Mouse (Mus musculus) gastrocnemius, postnatal 36 days (tissue): ENCODE data around the gene Lamtor2. TPM values are rescaled to one million over a fixed set of nuclear protein-coding genes. Genes with fewer than 3 reads are reported as not detected.
A peak's percentile ranks its signal among the peaks of the same experiment; 100 is the strongest.
"Not testable (repeated sequence)": the region's sequence is repeated elsewhere in the genome, so short reads cannot be mapped to it uniquely, and the experiment has no call there.

Experiments used
- DNase-seq, 2 experiments: peaks; one replicate each; pipeline ENCODE4 v3.0.0; 2022
- intact Hi-C: fragments of 180-260 bp; cut with DNase I; formaldehyde crosslinking; loops from one replicate; pipeline ENCODE4 v1.15.1; 2025
- long read RNA-seq, 2 experiments: library from polyadenylated mRNA; stranded (forward); transcript quantifications; one replicate each; pipeline ENCODE4 v2.0.0; 2021
- total RNA-seq, 2 experiments: library from RNA; stranded (reverse); gene quantifications; 2 replicates each; pipeline ENCODE4 v1.2.3; 2021

Gene Lamtor2
- 10 to 100 TPM; 70.6 to 76.1 TPM for total RNA-seq
- long read RNA-seq, experiment 1, transcript Lamtor2-202 (4 exons, 568 nt) = minor isoform, 7 of 120 reads
- long read RNA-seq, experiment 1, transcript Lamtor2-201 (4 exons, 668 nt) = major isoform, 87 of 120 reads
- long read RNA-seq, experiment 1, transcript Lamtor2-203 (2 exons, 567 nt) = minor isoform, 7 of 120 reads
- long read RNA-seq, experiment 1, partial matches to known transcripts = 8 of 120 reads
- long read RNA-seq, experiment 1, other reads (novel, unspliced or antisense) = 10 of 120 reads
- long read RNA-seq, experiment 2, transcript Lamtor2-201 (4 exons, 668 nt) = major isoform, 88 of 135 reads
- long read RNA-seq, experiment 2, transcript Lamtor2-203 (2 exons, 567 nt) = minor isoform, 7 of 135 reads
- long read RNA-seq, experiment 2, transcript Lamtor2-202 (4 exons, 568 nt) = minor isoform, 10 of 135 reads
- long read RNA-seq, experiment 2, partial matches to known transcripts = 12 of 135 reads
- long read RNA-seq, experiment 2, other reads (novel, unspliced or antisense) = 15 of 135 reads

DNA sequence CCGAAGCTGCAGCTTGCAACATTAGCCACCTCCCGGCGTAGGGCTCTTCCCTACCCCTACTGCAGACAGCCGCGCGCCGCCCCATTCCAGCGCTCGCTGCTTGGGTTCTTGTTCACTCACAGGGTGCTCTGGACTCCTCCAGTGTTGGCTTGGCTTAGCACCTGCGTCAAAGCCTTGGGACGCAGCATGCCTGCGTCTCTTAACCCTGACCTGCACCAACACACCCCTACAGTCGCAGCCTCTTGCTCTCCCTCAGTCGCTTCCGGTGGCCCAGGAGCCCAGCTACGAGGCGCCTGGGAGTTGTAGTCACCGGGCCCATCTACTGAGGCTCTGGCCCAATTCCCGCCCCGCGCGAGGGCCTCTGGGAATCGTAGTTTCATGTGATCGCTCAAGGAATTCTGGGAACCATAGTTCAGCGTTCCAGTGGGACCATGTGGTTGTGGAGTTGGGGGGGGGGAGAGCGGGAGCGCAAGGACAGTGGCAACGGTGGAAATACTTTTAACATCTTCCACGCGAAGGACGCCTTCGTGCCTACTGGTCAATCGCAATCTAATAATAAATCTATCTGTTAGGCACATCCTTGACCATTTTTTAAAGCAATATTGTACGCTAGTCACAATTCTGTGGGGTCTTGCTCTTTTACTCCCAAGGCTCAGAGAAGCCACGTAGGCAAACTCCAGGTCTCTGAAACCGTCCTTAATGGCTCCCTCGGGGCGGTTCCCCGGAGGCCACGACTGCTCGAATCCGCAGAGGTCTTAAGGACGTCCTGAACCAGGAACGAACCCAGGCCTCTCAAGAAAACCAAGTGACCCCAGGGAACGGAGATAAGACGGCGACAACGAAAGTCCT is at the start of gene Lamtor2:
Gene Lamtor2, minus strand, starts transcription at position 399 of the 849 bp plus-strand sequence.
- DNase-seq = peak; percentile 98 to 99
- intact Hi-C loops = no loop called here

DNA sequence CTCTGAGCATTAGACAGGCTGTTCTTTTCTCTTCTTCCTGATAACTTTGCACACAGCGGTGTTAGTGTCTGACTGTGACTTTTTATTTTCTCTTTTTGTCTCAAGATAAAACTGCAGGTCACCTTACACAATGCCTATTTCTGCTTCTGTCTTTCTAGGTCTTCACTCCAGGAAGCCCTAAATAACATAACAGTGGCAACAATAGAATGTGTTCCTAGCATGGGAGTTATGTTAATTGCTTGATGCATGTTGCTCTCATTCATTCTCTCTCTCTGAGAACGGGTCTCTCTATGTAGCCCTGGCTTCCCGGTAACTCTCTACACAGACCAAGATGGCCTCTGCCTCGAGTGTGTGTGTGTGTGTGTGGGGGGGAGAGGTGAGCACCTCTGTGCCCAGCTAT is 49.6 kb upstream of the Lamtor2 start:
- no peak for DNase-seq
- intact Hi-C loops = no loop called here

DNA sequence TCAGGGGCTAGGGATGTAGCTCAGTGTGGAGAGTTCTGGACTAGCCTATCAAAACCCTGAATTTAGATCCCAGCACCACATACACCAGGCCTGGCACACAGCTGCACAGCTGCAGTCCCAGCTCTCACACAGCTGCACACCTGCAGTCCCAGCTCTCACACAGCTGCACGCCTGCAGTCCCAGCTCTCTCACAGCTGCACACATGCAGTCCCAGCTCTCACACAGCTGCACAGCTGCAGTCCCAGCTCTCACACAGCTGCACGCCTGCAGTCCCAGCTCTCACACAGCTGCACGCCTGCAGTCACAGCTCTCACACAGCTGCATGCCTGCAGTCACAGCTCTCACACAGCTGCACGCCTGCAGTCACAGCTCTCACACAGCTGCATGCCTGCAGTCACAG is 43.7 kb upstream of the Lamtor2 start:
- DNase-seq, intact Hi-C loops: not testable (repeated sequence)

DNA sequence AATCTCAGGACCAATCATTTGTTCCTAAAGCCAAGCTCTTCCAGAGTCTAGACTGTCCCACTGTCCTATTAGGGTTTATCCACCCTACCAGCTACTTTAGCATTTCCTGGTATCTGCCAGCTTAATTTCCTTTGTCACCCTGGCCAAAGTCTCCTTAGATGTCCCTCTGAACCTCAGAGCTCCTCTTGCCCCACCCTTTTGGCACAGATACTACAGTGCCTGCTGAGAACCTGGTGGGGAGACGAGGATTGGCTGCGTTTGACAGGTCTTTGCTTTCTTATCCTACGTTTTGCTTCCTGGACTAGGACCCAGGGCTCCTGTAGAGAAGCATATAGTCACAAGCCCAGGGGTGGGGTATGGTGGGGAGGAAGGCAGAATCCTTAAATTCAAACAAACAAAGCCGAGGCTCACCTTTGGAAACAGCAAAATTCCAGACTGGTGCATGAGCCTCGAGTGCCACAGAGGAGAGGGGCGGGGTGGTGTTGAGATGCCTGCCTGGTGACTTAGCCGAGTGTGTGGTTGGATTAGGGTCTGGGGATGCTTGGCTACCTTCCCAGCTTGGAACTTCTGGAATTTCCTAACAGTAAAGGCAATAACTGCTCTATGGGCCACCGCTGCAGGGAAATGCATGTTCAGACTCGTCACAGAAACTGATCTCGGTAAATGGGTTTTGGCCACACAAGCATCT is 41.2 kb upstream of the Lamtor2 start:
- DNase-seq = no peak
- intact Hi-C loops = loop anchor here (5.0 kb wide), 1 partner anchor 43 kb away; no protein-coding TSS in a partner anchor

DNA sequence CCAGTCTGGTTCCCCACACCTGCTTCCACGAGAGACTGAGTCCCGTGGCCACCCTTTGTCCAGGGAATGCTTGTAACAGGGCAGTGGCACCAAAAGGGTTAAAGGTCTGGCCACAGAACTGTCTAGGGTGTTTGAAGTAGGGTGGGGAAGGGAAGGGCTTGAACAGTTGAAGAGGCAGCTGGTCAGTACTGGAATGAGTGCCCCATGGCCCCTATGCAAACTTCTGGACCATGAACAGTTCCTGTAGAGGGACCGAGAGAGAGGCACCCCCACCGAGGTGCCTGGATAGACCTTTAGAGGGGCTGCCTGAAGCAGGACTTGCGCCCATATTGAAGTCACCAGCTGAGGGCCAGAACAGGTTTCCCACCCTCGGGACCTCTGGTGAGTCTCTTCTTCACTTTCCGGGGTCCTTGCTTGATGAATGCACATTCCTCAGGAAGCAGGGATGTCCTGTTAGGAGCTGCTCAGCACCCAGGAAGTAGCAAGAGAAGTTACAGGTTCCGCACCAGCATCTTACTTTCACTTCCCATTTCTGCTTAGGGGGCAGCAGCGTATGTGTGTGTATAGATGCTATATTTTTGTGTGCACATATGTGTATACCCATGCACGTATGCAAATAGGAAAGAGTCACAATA is 40.2 kb upstream of the Lamtor2 start:
- intact Hi-C loops = loop anchor here (5.0 kb wide), 1 partner anchor 44 kb away; no protein-coding TSS in a partner anchor
- no peak for DNase-seq

DNA sequence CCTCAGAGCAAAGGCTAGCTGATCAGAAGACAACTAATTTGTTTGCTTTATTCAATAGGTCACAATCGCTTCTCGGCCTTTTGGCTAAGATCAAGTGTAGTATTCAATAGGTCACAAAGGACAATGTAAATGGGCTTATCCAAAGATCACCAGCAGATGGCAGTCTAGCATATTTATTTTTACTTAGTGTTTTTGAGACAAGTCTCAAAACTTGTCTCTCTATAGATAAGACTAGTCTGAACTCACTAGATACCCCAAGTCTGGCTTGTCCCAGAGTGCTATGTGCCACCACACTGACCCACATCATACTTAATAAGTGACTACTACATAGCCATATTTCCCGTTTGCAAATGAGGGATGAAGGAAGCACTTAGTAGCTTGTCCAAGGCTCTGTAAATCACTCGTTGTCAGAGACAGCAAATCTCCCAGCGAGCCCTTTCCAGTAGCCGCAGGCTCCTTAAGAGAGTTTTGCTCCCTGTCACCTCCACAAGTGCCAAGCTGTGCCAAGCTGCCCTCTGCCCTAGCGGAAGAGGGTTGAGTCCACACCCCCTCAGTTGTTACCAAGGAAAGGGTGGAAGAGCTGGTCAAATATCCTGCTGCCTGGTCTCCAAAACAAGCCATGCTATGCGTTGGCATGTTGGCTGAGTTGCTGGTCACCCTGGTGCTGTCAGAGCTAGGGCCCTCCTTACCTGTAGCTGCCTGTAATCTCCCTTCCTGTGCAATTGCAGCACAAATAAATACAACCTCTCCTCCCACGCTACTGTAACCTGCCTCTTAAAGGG is 39.3 kb upstream of the Lamtor2 start:
- intact Hi-C loops = loop anchor here (5.0 kb wide), 1 partner anchor 45 kb away; no protein-coding TSS in a partner anchor
- DNase-seq = no peak

DNA sequence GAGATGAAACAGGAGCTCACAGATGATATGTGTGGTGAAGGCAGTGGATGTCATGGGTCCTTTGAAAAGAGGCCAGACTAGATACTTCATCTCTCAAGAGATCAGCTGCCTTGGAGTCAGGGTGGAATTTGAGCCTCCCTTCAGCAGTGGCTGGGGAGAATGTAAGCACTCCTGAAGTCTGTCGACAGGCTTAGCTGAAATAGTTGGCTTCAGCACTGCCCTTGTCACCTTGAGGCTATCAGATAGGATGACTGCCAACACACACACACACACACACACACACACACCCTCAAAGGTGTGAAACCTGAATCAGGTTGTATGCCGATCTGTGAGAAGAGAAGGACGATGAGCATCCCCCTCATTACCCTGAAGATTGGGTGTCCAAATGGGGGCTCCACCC is 38.2 kb upstream of the Lamtor2 start:
- no peak for DNase-seq
- intact Hi-C loops = loop anchor here (5.0 kb wide), 1 partner anchor 46 kb away; no protein-coding TSS in a partner anchor

DNA sequence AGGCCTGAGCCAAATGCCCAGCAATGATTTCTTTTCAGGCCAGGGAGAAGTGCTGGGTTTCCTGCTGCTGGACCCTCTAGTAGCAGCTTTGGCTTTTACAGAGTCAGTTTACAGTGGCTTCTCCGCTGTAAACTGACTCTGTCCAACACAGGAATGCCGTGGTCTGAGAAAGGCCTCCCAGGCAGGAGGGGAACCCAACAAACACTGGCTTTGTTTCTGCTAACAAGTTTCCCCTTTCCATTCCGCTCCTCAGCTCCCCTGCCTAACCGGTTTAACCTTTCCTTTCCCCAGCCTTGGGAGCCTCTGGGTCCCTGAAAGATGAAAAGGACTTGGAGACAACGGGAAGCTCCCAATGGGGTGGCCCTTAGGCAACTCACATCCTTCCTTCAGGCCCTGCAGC is 37.4 kb upstream of the Lamtor2 start:
- DNase-seq = no peak

DNA sequence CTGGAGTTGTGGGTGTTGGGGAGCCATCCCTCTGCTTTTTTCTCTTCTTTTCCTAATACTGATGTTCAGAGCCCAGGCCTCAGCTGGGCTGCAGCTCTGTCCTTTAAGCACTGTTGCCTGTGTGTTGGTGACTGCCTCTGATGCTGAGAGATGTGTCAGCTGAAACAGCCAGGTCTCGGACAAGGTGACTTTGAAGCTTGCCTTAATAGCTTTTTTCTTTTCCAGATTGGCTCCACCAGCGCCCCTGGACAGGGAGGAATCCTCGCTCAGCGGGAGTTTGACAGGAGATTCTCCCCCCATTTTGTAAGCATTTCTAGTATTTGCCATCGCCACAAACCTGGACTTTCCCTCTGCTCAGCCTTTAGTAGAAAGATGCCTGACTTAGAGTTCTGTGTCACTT is 33.8 kb upstream of the Lamtor2 start:
- DNase-seq = no peak
- intact Hi-C loops = no loop called here

More for the DNA sequence above, 37.4 kb upstream of the Lamtor2 start:
- intact Hi-C loops = loop anchor here (5.0 kb wide), 1 partner anchor 47 kb away; no protein-coding TSS in a partner anchor

DNA sequence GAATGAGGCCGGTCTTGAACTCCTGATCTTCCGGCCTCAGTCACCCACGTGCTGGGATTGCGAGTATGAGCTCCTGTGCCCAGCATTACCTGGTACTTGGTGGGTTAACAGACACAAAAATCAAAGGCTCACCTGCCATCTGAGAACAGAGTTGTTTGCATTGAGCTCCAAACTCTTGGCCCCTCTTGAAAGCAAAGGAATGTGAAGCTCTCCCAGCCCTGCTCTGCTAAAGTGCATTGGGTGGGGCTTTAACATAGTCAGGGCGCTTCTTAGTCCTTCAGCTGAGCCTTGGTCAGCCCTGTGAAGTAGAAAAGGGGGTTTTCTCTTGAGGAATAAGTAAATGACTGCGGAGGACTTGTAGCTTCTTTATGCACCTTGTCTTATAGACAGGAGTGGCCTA is 32.9 kb upstream of the Lamtor2 start:
- intact Hi-C loops = no loop called here
- DNase-seq = no peak

DNA sequence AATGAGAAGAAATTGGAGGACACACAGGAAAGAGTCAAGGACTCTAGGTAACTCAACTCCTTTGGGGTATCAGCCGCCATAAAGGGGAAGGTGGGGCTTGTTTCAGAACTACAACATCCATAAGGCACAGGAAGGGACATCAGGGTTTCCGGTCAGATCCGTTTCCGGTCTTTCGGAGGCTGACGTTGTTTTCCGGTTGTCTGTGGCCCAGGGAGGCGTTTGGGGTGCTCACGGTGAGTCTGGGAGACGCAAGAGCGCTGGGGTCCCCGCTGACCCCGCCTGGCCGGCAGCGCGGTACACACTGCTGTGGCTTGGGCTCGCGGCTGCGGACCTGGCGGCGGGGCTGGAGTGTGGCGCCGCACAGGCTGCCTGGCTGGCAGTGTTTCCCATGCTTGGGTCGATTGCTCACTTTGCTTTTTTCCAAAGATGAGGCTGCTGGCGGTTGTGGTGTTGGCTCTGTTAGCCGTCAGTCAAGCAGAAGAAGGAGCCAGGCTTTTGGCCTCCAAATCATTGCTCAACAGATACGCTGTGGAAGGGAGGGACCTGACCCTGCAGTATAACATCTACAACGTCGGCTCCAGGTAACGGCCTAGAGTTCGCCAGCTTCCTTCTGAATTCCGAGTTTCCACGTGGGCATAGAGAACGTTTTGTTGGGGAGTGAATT is 26.7 kb upstream of the Lamtor2 start:
- intact Hi-C loops = no loop called here
- peak; percentile 61 to 70 for DNase-seq

DNA sequence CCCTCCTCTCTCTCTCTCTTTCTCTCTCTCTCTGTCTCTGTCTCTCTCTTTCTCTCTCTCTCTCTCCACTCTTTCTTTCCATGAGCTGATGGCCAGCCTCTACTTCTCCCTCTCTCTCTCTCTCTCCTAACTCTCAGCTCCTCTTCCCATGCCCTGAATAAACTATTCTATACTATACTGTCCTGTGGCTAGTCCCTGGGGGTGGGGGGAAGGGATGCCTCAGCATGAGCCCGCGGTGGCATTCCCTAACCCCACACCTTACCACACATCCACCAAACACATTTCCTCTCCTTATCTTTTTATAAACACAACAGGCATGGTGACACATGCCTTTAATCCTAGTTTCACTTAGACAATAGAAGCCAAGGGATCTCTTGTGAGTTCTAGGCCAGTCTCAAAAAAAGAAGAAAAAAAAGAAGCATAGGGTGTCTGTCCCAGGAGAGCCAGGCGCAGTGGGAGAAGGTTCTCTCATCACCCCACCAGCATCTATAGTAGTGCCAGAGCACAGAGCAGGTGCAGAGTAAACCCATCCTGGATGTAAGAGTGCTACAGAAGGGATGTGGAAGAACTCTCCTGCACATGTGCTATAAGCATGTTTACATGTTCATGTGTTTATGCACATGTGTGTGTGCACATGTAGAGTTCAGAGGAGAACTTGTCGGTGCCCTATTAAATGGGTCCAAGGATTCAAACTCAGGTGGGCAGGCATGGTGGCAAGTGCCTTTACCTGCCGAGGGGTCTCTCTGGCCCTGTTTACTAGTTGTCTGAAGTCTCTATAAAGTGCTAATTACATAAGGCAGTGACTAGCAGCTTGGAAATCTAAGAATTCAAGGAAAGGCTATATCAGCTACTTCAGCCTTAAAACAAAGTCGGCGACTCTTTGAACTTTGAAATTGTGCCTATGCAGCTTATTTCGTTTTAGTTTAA is 25.9 kb upstream of the Lamtor2 start:
- DNase-seq = no peak
- intact Hi-C loops = no loop called here

DNA sequence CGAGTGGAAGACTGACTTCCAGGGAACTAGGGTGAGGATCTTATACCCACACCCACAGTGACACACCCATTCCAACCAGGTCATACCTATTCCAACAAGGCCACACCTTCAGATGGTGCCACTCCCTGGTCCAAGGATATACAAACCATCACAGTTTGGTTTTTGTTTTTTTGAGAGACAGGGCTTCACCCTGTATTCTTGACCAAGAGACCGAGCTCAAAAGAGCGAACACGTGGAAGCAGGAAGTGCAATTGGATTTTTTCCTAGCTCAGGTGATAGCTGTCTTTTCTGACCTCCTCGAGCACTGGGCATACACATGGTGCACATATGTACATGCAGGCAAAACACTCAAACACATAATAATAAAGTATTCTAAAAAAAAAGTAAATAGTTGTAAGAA is 25.0 kb upstream of the Lamtor2 start:
- intact Hi-C loops, DNase-seq: not testable (repeated sequence)

DNA sequence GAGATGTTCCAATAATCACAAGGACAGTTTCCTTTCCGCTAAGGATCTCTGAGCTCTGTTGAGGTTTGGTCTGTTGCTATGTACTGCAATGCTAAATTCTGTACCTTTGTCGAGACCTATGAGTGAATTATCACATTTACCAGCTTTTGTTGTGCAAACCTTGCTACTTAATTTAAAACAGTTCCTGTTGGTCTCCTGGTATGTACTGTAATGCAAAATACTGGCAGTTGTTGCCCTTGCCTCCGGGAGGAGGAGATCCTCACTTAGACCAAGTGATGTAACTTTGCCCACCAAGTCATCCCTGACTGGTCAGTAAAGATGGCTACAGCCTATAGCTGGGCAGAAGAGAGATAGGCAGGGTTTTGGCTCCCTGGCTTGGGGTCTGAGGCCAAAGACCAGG is 22.7 kb upstream of the Lamtor2 start, which contains the start of gene Ssr2:
Gene Ssr2, plus strand, starts transcription at position 337 of the 400 bp plus-strand sequence.
- DNase-seq = no peak
- intact Hi-C loops = no loop called here

DNA sequence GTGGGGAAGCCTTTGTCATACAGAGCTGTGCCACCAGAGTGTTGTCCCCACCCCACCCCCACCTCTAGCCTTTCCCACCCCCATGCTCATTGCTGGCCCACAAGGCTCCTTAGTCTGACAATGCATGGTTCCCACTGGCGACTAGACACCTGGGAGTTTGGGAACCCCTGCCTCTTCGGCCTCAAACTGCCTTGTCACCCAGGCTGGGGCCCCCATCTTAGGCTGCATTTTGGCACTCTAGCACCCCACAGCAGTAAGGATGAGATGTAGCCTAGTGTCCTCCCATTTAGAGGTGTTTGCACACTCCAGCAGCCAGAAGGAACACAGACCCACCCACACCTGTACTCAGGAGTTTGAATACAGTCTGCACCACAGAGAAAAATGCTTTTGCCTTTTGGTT is 20.9 kb upstream of the Lamtor2 start:
- no peak for DNase-seq
- intact Hi-C loops = no loop called here

DNA sequence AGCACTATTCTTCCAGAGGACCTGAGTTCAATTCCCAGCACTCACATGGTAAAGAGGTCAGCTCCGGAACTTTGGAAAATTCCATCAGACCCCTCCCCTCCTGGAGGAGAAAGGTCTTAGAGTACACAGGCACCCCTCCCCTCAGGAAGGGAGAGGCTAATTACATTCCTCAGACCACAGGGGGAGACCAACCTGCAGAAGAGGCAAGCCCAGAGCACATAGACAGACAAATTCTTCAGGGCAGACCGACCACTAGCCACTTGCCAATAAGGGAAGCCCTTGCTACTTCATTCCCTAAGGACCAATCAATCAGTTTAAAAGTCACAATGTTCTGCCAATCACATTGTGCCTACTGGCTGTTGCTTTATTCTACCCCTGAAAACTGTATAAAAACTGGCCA is 20.0 kb upstream of the Lamtor2 start:
- intact Hi-C loops = no loop called here
- DNase-seq = no peak

DNA sequence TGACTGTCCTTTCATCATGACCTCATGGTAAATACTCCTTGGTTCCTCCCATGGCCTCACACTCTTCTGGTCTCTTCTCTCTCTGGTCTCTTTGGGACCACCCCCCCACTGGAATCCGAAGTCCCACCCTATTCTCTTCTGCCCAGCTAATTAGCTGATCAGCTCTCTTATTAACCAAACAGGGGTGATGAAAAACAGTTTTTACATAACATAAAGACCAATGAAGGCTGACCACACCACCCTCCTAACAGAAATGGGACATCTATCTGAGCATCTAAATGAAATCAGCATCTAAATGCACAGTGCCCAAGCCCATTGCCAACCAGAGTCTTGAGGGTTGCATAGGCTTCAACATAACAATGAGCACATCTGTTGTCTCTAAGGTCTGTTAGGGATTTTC is 19.0 kb upstream of the Lamtor2 start:
- intact Hi-C loops = no loop called here
- DNase-seq = no peak

DNA sequence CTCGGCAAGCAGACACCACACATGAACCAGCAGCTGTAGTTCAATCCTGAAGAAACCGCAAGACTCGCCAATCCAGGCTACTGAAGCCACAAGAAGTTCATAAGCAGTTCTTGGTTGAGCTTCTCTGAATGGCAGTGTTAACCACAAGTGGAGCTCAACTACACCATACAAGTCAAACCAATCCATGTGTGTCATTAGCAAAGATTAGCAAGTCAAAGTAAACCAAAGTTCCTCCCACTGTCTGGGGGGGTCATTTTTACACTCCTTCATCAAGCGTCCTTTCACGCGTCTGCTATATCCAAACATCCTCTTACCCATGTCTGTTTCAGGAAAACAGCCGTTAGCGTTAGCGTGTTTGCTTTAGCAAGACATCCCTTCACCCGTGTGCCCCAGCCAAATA is 17.5 kb upstream of the Lamtor2 start:
- DNase-seq = no peak
- intact Hi-C loops = no loop called here
